Comparison of ENCODE assay signal across 7 mouse cellular contexts in genomic region chr1:36893720-36894119, GRCm38 (mm10). TPM values are rescaled to one million over a fixed set of nuclear protein-coding genes. Genes with fewer than 3 reads are reported as not detected.
DNase-seq lines count a peak whose midpoint lies in the region; ATAC-seq and TF ChIP-seq lines count a peak whose summit lies in the region.
"Not testable (repeated sequence)": the region's sequence is repeated elsewhere in the genome, so short reads cannot be mapped to it uniquely, and the experiment has no call there.

No protein-coding gene starts in this region.

- peaks cover 12% of the 10 kb centered on the region for H3K36me3 ChIP-seq in ES-Bruce4 (ENCODE audit: control insufficient read depth, insufficient read depth, low read length, poor library complexity, severe bottlenecking)
- H3K36me3 ChIP-seq in intestine, embryonic 14.5 days (ENCODE audit: control insufficient read depth, insufficient read depth, low read length); kidney, adult 2 months (ENCODE audit: control insufficient read depth, insufficient read depth, low read length); stomach, postnatal 0 days (ENCODE audit: control insufficient read depth, insufficient read depth, low read length); testis, adult 2 months (ENCODE audit: control insufficient read depth, insufficient read depth, low read length): not testable (repeated sequence)

- peak overlapping the region; percentile 37 for H3K27ac ChIP-seq in ES-Bruce4 (ENCODE audit: insufficient read depth, low read length)
- H3K27ac ChIP-seq in intestine, embryonic 14.5 days (ENCODE audit: low read depth); stomach, postnatal 0 days (replicated peaks); testis, adult 2 months (ENCODE audit: control insufficient read depth, insufficient read depth, low read depth, low read length): not testable (repeated sequence)
- peak overlapping the region; percentile 22; the same call in 1 of the 2 replicates for H3K27ac ChIP-seq in kidney, adult 2 months (ENCODE audit: insufficient read depth, low read depth, low read length)

- ATAC-seq in intestine, embryonic 14.5 days (replicated peaks; ENCODE audit: low FRiP score, low TSS enrichment, low read depth), result not testable (repeated sequence)
- peak; percentile 45; the same call in 1 of the 2 replicates for ATAC-seq in stomach, postnatal 0 days (ENCODE audit: low FRiP score, low TSS enrichment)

- H3K9ac ChIP-seq in ES-Bruce4 (ENCODE audit: low read depth, poor library complexity, severe bottlenecking); intestine, embryonic 14.5 days (ENCODE audit: low read length); stomach, postnatal 0 days (ENCODE audit: low read length): not testable (repeated sequence)

- not testable (repeated sequence) for TF ChIP-seq POLR2A in ES-Bruce4 (IDR thresholded peaks at IDR 0.05; ENCODE audit: insufficient read depth, low read length); kidney, adult 2 months (IDR thresholded peaks at IDR 0.05; ENCODE audit: low read depth, low read length); testis, adult 2 months (IDR thresholded peaks at IDR 0.05; ENCODE audit: control insufficient read depth, low read depth, low read length)

- not testable (repeated sequence) for H3K4me3 ChIP-seq in ES-Bruce4 (ENCODE audit: low read depth, low read length); intestine, embryonic 14.5 days (ENCODE audit: low read depth, low read length); kidney, adult 2 months (ENCODE audit: insufficient read depth, low read depth, low read length); stomach, postnatal 0 days (ENCODE audit: low read depth, low read length)
- H3K4me3 ChIP-seq in testis, adult 2 months (ENCODE audit: control insufficient read depth, low read depth, low read length), result peak overlapping the region; percentile 35; the same call in 1 of the 2 replicates

- not testable (repeated sequence) for H3K9me3 ChIP-seq in ES-Bruce4 (replicated peaks; ENCODE audit: control insufficient read depth, insufficient read depth, low read length, poor library complexity, severe bottlenecking); intestine, embryonic 14.5 days (ENCODE audit: control insufficient read depth, low read length); stomach, postnatal 0 days (ENCODE audit: control insufficient read depth, low read length)

- WGBS in intestine, embryonic 14.5 days, result 93% methylated on average over 5 of the region's 5 CpGs
- whole genome bisulfite sequencing in kidney, adult 2 months, result 90% methylated on average over 5 of the region's 5 CpGs
- 87% methylated on average over 5 of the region's 5 CpGs for WGBS in stomach, postnatal 0 days

- H3K27me3 ChIP-seq in ES-Bruce4 (ENCODE audit: control insufficient read depth, insufficient read depth, low read length, poor library complexity, severe bottlenecking); intestine, embryonic 14.5 days (replicated peaks; ENCODE audit: control insufficient read depth, insufficient read depth, low read length); kidney, adult 2 months (replicated peaks; ENCODE audit: control insufficient read depth, insufficient read depth, low read length); stomach, postnatal 0 days (ENCODE audit: control insufficient read depth, insufficient read depth, low read length); testis, adult 2 months (ENCODE audit: control insufficient read depth, insufficient read depth, low read length): not testable (repeated sequence)

- not testable (repeated sequence) for TF ChIP-seq CTCF in ES-Bruce4 (IDR thresholded peaks at IDR 0.05; ENCODE audit: low read depth, low read length); kidney, adult 2 months (conservative IDR thresholded peaks at IDR 0.05; ENCODE audit: insufficient read depth, insufficient read length, low read depth, low read length); stomach, postnatal 0 days (IDR thresholded peaks at IDR 0.05; ENCODE audit: low read depth); testis, adult 2 months (IDR thresholded peaks at IDR 0.05; ENCODE audit: control insufficient read depth, insufficient read depth, insufficient replicate concordance, low read depth, low read length)

- H3K4me2 ChIP-seq in intestine, embryonic 14.5 days (ENCODE audit: low read length); stomach, postnatal 0 days (replicated peaks; ENCODE audit: low read depth): not testable (repeated sequence)

- DNase-seq in R1 (ENCODE audit: low read depth, low spot score), result peak; percentile 51
- peak; percentile 74 for DNase-seq in heart, adult 11 months
- peak; percentile 7 for DNase-seq in intestine, embryonic 14.5 days (ENCODE audit: low spot score)
- DNase-seq in kidney, adult 2 months, result not testable (repeated sequence)
- peak; percentile 36 for DNase-seq in stomach, postnatal 0 days (ENCODE audit: low spot score)

- H3K4me1 ChIP-seq in ES-Bruce4 (ENCODE audit: control insufficient read depth, insufficient read depth, low read length); intestine, embryonic 14.5 days (replicated peaks; ENCODE audit: control insufficient read depth, insufficient read depth, low read length); stomach, postnatal 0 days (replicated peaks; ENCODE audit: control insufficient read depth, insufficient read depth); testis, adult 2 months (ENCODE audit: control insufficient read depth, insufficient read depth, low read length): not testable (repeated sequence)
- peaks cover 18% of the 10 kb centered on the region for H3K4me1 ChIP-seq in kidney, adult 2 months (ENCODE audit: control insufficient read depth, insufficient read depth, low read length)

- TF ChIP-seq EP300 in ES-Bruce4 (IDR thresholded peaks at IDR 0.05; ENCODE audit: insufficient read depth, low read depth, low read length); stomach, postnatal 0 days (optimal IDR thresholded peaks at IDR 0.05): not testable (repeated sequence)

RNA-seq across cellular contexts. Expression of gene Tmem131, which starts 49.7 kb away (rescaled TPM):
- 77.1 and 77.7 TPM in 2 replicates for polyA plus RNA-seq in ES-Bruce4 (2011; ENCODE audit: insufficient read depth, insufficient read length, low read depth, missing spikeins)
- polyA plus RNA-seq in intestine, embryonic 14.5 days (2014; fragmentation: Nextera tagmentation; extraction: Ambion mirVana), result 28.2 and 28.6 TPM in 2 replicates
- 18.9 and 19.0 TPM in 2 replicates for polyA plus RNA-seq in kidney, adult 2 months (2012; rRNA removed)
- polyA plus RNA-seq in stomach, postnatal 0 days (2015; fragmentation: Nextera tagmentation; extraction: Ambion mirVana), result 6.1 and 6.8 TPM in 2 replicates
- polyA plus RNA-seq in testis, adult 2 months (2012; rRNA removed), result 16.9 and 18.8 TPM in 2 replicates
